Mouse (Mus musculus) embryonic fibroblast, embryonic 13.5 days (primary cell): ENCODE measurements around the gene Btf3.

ENCODE experiments used
- CTCF ChIP-seq: IDR thresholded peaks from 2 replicates; pipeline ENCODE4 v1.5.1; 2011; ENCODE audit warnings: mild to moderate bottlenecking, control low read depth, low read length, moderate library complexity, borderline replicate concordance; ENCODE audit not compliant: insufficient read depth
- POLR2A ChIP-seq: IDR thresholded peaks from 2 replicates; pipeline ENCODE4 v1.6.1; 2011; ENCODE audit warnings: low read depth, mild to moderate bottlenecking, control low read depth, low read length, moderate library complexity

DNA sequence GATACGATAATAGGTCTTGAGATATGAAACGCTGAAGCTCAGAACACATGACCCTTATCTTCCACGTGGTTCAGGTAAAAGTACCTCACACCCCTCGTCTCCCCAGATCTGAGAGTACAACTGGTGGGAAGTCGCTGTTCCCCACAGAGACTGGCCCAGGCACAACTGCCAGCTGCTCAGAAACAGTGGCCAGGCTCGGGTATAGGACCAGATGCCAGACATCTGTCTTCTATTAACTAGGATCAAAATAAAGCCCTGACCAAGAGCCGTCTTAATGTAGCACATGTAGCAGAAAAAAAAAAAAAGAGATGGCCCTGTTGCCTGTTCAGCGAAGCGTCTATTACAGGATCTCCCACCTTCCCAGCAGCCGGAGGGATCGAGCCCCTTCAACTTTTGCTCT is 8.2 kb upstream of the Btf3 start:
- no peak for TF ChIP-seq CTCF
- no peak for TF ChIP-seq POLR2A
